Mouse (Mus musculus) brain, embryonic 14.5 days (tissue): ENCODE data around the gene Tnfrsf25.

Source experiments
- CTCF ChIP-seq: fragments of 200-500 bp; IDR thresholded peaks from 2 replicates; pipeline ENCODE4 v1.5.1; 2012; ENCODE audit warnings: inconsistent platforms, mild to moderate bottlenecking, moderate library complexity, borderline replicate concordance; ENCODE audit not compliant: insufficient read depth, insufficient read length; ENCODE audit errors: extremely low read depth
- POLR2A ChIP-seq: fragments of 200-500 bp; IDR thresholded peaks from 2 replicates; pipeline ENCODE4 v1.6.1; 2012; ENCODE audit warnings: mild to moderate bottlenecking, inconsistent platforms, borderline replicate concordance; ENCODE audit not compliant: poor library complexity, insufficient read depth, insufficient read length, severe bottlenecking; ENCODE audit errors: extremely low read depth

GRCm38 (mm10) chr4:152140441-152140840 is 24.7 kb downstream of the Tnfrsf25 start:
- TF ChIP-seq CTCF (peak; percentile 73), POLR2A (no peak)
